Mouse (Mus musculus) right cerebral cortex, postnatal 14 days (tissue): Measurements from ENCODE around the gene Adamtsl5.
A peak's percentile ranks its signal among the peaks of the same experiment; 100 is the strongest.

Source experiments
- DNase-seq: peaks from one replicate; pipeline ENCODE4 v3.0.0; 2022

Adamtsl5 gene

GRCm38 (mm10) chr10:80315315-80315714 lies 32.9 kb downstream of the Adamtsl5 start:
- no peak for DNase-seq

- no peak for DNase-seq
These were observed 33.7 kb downstream of the Adamtsl5 start for GRCm38 (mm10) chr10:80314494-80315001.

GRCm38 (mm10) chr10:80313627-80314201 lies 34.5 kb downstream of the Adamtsl5 start:
- DNase-seq: no peak

DNA sequence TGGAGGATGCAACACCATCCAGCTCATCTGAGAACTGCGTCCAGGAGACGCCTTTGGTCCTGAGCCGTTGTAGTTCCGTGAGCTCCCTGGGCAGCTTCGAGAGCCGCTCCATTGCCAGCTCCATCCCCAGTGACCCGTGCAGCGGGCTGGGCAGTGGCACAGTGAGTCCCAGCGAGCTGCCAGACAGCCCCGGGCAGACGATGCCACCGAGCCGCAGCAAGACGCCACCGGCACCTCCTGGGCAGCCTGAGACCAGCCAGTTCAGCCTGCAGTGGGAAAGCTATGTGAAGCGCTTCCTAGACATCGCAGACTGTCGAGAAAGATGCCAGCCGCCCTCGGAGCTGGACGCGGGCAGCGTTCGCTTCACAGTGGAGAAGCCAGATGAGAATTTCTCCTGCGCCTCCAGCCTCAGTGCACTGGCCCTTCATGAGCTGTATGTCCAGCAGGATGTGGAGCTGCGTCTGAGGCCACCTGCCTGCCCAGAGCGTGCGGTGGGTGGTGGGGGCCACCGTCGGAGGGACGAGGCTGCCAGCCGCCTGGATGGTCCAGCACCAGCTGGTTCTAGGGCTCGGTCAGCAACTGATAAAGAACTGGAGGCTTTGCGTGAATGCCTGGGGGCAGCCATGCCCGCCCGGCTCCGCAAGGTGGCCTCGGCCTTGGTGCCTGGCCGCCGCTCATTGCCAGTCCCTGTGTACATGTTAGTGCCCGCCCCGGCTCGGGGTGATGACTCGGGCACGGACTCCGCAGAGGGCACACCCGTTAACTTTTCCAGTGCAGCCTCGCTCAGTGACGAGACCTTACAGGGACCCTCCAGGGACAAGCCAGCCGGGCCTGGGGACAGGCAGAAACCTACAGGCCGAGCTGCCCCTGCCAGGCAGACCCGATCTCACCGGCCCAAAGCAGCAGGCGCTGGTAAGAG lies 35.4 kb downstream of the Adamtsl5 start:
- DNase-seq: no peak

DNA sequence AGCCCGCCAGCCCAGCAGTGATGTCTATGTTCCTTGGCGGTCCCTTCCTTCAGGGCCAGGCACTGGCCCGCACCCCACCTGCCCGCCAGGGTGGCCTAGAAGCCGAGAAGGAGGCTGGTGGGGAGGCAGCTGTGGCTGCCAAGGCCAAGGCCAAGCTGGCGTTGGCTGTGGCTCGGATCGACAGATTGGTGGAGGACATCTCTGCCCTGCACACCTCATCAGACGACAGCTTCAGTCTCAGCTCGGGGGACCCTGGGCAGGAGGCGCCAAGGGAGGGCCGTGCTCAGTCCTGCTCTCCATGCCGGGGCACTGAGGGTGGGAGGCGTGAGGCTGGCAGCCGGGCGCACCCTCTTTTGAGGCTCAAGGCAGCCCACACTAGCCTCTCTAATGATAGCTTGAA lies 36.7 kb downstream of the Adamtsl5 start:
- DNase-seq: no peak

DNA sequence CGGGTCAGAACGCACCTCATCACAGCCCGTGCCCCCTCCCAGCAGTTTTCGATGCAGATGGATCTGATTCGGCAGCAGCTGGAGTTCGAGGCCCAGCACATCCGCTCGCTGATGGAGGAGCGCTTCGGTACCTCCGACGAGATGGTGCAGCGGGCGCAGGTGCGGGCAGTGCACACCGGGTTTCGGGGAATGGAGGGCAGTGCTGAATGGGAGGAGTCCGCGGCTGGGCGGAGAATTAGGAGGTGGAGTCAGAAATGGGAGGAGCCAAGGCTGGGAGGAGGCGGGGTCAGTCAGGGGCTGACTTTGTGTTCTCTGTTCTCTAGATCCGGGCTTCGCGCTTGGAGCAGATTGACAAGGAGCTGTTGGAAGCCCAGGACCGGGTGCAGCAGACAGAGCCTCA lies 43.4 kb downstream of the Adamtsl5 start:
- DNase-seq: no peak

DNA sequence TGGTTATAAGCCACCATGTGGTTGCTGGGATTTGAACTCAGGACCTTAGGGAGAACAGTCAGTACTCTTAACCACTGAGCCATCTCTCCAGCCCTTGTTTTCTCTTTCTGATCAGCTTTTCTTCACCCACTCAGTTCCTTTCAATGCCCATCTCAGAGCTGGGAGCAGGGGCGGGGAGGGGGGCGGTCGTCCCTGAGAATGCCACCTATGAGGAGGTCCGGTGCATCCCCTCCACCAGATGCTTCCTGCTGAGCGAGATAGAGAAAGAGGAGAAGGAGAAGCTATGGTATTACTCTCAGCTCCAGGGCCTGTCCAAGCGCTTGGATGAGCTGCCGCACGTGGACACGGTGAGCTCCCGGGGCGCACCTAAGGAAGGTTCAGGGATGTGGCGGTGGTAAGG lies 43.8 kb downstream of the Adamtsl5 start:
- no peak for DNase-seq

DNA sequence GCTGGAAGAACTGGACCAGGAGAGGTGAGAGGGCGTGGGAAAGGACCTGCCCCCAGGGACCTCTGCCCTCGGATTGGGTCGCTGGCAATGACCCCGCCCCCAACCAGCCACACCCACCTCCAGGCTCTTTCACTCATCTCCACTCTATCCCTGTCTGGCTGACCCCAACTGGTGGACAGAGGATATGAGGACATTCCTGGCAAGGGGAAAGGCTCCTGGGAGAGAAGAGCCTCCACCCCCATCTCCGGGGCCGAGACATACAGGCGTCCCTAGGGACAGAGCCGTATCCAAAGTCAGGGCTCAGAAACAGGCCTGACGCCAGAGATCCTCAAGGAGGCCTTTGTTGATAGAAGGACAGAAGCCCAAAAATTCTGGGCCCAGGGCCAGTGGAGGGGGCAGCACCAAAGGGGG lies 45.7 kb downstream of the Adamtsl5 start:
- no peak for DNase-seq

- no peak for DNase-seq
These were observed 46.2 kb downstream of the Adamtsl5 start for GRCm38 (mm10) chr10:80302082-80302355.

- no peak for DNase-seq
These were observed 46.7 kb downstream of the Adamtsl5 start for GRCm38 (mm10) chr10:80301256-80302081.

DNA sequence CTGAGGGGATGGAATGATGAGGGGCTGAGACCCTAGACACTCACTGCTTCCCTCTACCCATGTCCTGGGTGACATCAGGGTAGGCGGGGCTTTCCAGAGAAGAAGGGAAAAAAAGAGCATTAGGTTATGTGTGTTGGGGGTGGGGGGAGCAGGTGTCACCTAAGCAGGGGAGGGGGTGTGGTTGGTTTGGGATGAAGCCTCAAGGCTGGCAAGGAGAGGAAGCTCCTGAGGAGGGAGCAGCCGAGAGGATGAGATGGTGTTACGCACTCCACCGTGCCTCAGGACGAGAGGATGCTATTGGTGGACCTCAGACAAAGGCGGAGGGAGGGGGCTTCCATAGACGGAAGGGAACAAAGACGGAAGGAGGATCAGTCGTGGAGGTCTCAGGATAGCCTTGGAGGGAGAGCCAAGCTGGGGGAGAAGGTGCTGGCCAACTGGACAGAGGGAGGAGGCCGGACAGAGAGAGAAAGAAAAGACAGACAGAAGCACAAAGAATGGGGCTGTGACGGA lies 47.5 kb downstream of the Adamtsl5 start:
- DNase-seq: no peak

- no peak for DNase-seq
These were observed 48.4 kb downstream of the Adamtsl5 start for GRCm38 (mm10) chr10:80299824-80300223.

- no peak for DNase-seq
These were observed 48.9 kb downstream of the Adamtsl5 start for GRCm38 (mm10) chr10:80299301-80299700.

DNA sequence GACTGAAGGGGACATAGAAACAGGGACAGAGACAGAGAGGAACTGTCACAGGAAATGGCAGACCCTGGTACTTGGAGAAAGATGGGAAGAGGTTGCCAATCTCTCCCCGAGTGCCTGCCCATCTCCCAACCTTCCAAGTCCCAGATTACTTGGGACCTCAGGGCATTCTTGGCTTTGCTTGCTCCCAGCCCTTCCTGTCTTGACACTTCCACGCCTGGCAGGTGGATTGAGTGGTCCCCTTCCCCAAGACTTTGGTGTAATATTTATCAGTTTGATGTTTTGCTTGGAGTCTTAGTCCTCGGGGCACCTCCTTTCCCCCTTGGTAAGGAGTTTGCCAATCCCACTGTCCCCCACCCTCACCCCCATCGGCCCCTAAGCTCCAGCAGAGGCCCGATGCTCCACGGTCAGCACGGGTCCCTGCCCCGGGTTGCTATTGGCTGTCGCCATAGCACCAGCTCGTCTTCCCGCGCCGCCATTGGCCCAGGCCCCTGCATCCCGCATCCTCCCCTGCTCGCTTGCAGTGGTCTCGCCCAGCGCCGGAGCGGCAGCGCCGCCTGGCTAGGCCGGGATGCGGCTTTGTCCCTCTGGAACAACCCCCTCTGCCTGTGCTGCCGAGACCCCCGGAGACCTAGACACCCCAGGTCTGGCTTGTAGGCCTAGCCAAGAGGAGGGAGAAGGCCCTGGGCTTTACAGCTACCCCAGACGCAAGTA lies 49.5 kb downstream of the Adamtsl5 start:
- DNase-seq: peak; percentile 96

DNA sequence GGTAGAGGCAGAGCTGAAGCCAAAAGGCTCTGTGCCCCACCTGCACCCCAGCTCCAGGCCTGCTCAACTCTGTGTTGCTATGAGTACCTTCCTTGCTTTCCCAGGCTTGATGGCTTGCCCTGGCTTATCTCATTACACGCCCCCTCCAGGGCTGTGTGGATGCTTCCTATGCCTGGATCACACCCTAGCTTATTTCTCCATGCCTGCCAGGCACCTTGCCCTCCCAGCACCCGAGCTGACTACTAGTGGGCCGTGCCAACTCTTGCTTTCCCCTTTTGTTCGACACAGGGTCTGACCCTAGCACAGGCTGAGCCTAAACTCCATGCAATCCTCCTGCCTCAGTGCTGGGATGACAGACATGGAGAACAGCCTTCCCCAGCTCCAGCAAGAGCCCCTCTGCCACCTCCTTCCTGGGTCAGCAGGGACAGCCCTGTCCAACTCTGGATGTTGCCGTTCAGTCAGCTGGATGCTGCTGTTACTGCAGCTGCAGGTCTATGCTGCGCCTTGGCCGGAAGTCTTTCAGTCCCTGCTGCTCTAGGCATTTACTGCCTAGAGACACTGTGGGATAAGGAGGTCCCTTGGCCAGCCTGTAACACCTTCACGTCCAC lies 50.6 kb downstream of the Adamtsl5 start:
- DNase-seq: no peak

- no peak for DNase-seq
These were observed 51.4 kb downstream of the Adamtsl5 start for GRCm38 (mm10) chr10:80296824-80297223.

DNA sequence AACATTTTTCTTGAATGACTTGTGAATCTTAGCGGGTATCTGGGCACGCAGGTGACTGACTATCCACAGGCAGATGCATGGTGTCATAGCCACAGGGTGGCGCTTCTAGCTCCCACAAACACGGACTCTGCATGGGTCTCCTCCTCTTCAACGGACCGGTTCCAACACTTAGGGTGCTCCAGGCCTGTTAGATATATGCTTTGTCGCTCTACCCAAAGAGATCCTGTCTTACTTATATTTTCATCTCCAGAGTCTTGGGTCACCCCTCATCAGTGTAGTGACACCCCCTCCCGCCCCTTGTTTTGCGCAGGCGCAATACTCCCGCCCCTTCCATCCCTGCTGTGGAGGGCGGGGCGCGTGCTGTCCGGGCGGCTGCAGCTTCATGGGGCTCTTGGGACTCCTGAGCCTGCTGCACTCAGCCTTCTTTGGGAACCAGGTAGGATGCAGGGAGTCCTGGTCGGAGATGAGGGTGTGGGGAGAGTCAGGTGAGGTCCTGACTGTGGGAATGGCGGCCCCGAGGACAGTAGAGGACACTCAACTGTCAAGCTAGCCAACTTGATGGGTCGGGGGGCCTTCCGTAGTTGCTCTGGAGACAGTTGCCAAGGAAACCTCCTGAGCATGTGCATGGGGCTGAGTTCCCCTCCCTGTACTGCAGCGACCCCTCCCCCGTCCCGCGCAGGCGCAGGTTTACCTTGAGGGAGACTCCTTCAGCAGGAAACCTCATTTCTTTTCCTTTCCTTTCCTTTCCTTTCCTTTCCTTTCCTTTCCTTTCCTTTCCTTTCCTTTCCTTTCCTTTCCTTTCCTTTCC lies 52.4 kb downstream of the Adamtsl5 start, which contains the start of gene Apc2:
TSS of gene Apc2 (plus strand) at position 360 of the 808 bp plus-strand sequence.
- DNase-seq: peak; percentile 76

DNA sequence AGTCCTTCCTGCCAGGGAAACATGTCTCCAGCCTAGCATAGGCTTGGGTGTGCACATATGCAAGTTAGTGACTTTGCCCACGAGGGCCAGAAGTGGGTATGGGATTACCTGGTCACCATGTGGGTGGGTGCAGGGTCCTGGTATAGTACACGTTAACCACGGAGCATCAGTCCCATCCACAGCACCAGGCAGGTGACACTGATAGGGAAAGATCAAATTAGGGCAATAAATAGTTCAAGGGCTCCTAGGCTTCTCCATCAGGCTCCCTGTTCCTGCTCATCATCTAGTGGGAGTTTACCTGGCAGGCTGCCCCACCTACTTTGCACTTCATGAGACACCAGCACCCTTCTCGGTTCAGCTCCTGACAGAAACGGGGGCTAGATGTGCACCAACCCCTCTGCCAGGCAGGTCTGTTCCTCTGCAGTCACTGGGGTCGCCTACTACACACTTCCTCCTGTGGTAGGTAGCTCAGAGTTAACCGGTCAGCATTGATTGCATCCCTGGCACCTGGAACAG lies 53.4 kb downstream of the Adamtsl5 start:
- DNase-seq: no peak

DNA sequence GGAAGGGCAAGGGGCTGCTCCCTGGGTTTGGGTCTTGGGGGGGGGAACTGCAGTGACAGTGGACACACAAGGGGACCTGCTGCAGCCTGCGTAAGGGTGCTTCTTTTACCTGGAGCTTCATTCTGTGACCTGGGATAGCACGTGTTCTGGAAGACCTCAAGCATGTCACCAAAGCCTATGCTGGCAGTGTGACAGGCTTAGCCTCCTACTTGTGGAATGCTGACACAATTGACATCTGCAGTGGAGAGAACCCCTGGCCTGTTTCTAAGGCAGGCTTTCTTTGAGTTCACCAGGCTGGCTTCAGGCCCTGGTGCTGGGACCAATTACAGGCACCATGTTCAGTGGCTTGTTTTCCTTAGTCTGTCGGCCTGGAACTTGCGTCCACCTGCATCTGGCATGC lies 53.9 kb downstream of the Adamtsl5 start:
- no peak for DNase-seq

DNA sequence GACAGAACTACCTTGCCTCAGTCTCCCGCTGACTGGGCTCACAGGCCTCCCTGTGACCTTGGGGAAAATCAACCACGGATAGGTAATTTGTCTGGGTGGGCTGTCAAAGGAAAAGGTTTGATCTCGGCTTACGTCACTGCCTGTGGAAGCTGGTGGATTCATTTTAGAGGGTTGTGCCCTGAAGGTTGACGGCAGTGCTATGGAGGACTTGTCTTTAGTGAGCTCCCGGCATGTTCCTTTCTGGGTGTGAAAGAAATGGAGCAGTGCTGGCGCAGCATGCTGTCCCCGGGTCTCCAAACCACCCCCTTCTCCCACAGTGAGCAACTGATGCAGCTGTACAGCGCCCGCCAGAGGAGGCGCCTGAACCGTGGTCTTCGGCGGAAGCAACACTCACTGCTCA lies 54.9 kb downstream of the Adamtsl5 start:
- DNase-seq: no peak
